Mouse (Mus musculus): Measurements from ENCODE around the gene Zswim8. TPM values are rescaled to one million over a fixed set of nuclear protein-coding genes. Genes with fewer than 3 reads are reported as not detected.

Gene Zswim8
- 33.2 and 33.9 TPM in 2 replicates for total RNA-seq (2012; rRNA removed)

- H3K27ac ChIP-seq (ENCODE audit: insufficient read depth, low read depth, low read length, poor library complexity, severe bottlenecking): no peak within 1 kb of the TSS
- TF ChIP-seq CHD2 (IDR thresholded peaks at IDR 0.05; ENCODE audit: low read depth, low read length) (no peak), ZC3H11A (IDR thresholded peaks at IDR 0.05; ENCODE audit: borderline replicate concordance, low read depth, low read length) (no peak), MAFK (IDR thresholded peaks at IDR 0.05; ENCODE audit: insufficient read depth, low read depth, low read length) (no peak), HCFC1 (IDR thresholded peaks at IDR 0.05; ENCODE audit: borderline replicate concordance, insufficient read depth, low read length) (peak; percentile 85), ZNF384 (IDR thresholded peaks at IDR 0.05; ENCODE audit: low read depth, low read length) (no peak)
- in situ Hi-C loops (cut with MboI; ENCODE audit: low sequenced_read_pairs in 2 of 2, unreplicated experiment in 2 of 2): no loop called here
Measured at GRCm38 (mm10) chr14:20707201-20708190, at the start of gene Zswim8. Gene Zswim8 (plus strand): TSS chr14:20707552.

GRCm38 (mm10) chr14:20658326-20658725 is 49.0 kb upstream of the Zswim8 start:
- H3K27ac ChIP-seq (ENCODE audit: insufficient read depth, low read depth, low read length, poor library complexity, severe bottlenecking): no peak overlapping the region
- no peak overlapping the region for H3K9ac ChIP-seq (ENCODE audit: insufficient read depth, low read depth, low read length, poor library complexity, severe bottlenecking)
- in situ Hi-C loops (cut with MboI; ENCODE audit: low sequenced_read_pairs in 2 of 2, unreplicated experiment in 2 of 2): loop anchor here in 1 of 2 experiments (5.0 kb wide), 1 partner anchor 81 kb away; no protein-coding TSS in a partner anchor
- DNase-seq (ENCODE audit: low read depth, low spot score): no peak
- no peaks in the 10 kb centered on the region for H3K9me3 ChIP-seq (ENCODE audit: control insufficient read depth, insufficient read depth, low read depth, low read length)
- no peaks in the 10 kb centered on the region for H3K36me3 ChIP-seq (ENCODE audit: control insufficient read depth, insufficient read depth, low read length, poor library complexity, severe bottlenecking)
- H3K4me1 ChIP-seq (ENCODE audit: control insufficient read depth in 2 of 2, insufficient read depth in 2 of 2, low read length in 2 of 2, poor library complexity in 1 of 2): peaks cover 0 to 11% of the 10 kb centered on the region in 2 experiments; a peak in 1 of 4 replicates
- no peak for TF ChIP-seq MAFK (IDR thresholded peaks at IDR 0.05; ENCODE audit: insufficient read depth, low read depth, low read length)
- no peak for TF ChIP-seq ZNF384 (IDR thresholded peaks at IDR 0.05; ENCODE audit: low read depth, low read length)
- no peak for TF ChIP-seq ZC3H11A (IDR thresholded peaks at IDR 0.05; ENCODE audit: borderline replicate concordance, low read depth, low read length)
- TF ChIP-seq CHD2 (IDR thresholded peaks at IDR 0.05; ENCODE audit: low read depth, low read length): no peak
- TF ChIP-seq HCFC1 (IDR thresholded peaks at IDR 0.05; ENCODE audit: borderline replicate concordance, insufficient read depth, low read length): no peak
- no peak overlapping the region for H3K4me3 ChIP-seq (ENCODE audit: insufficient read depth in 1 of 2, low read depth in 1 of 2, low read length in 2 of 2, poor library complexity in 1 of 2, severe bottlenecking in 1 of 2)

More at GRCm38 (mm10) chr14:20707201-20708190, at the start of gene Zswim8:
- Histone ChIP-seq H3K9ac (ENCODE audit: insufficient read depth, low read depth, low read length, poor library complexity, severe bottlenecking) (peak within 1 kb of the TSS; percentile 71), H3K4me1 (ENCODE audit: control insufficient read depth in 2 of 2, insufficient read depth in 2 of 2, low read length in 2 of 2, poor library complexity in 1 of 2) (no peaks in the 10 kb centered on the region; a peak in 1 of 4 replicates), H3K4me3 (ENCODE audit: insufficient read depth in 1 of 2, low read depth in 1 of 2, low read length in 2 of 2, poor library complexity in 1 of 2, severe bottlenecking in 1 of 2) (peak within 1 kb of the TSS; percentile 66 to 78), H3K36me3 (ENCODE audit: control insufficient read depth, insufficient read depth, low read length, poor library complexity, severe bottlenecking) (peaks cover 2% of the 10 kb centered on the region; the same call in 1 of the 2 replicates), H3K9me3 (ENCODE audit: control insufficient read depth, insufficient read depth, low read depth, low read length) (no peaks in the 10 kb centered on the region)
- no peak for DNase-seq (ENCODE audit: low read depth, low spot score)

GRCm38 (mm10) chr14:20658902-20659301 is 48.5 kb upstream of the Zswim8 start:
- Histone ChIP-seq H3K27ac (ENCODE audit: insufficient read depth, low read depth, low read length, poor library complexity, severe bottlenecking) (no peak overlapping the region), H3K9me3 (ENCODE audit: control insufficient read depth, insufficient read depth, low read depth, low read length) (no peaks in the 10 kb centered on the region), H3K4me3 (ENCODE audit: insufficient read depth in 1 of 2, low read depth in 1 of 2, low read length in 2 of 2, poor library complexity in 1 of 2, severe bottlenecking in 1 of 2) (no peak overlapping the region), H3K36me3 (ENCODE audit: control insufficient read depth, insufficient read depth, low read length, poor library complexity, severe bottlenecking) (no peaks in the 10 kb centered on the region), H3K9ac (ENCODE audit: insufficient read depth, low read depth, low read length, poor library complexity, severe bottlenecking) (no peak overlapping the region), H3K4me1 (ENCODE audit: control insufficient read depth in 2 of 2, insufficient read depth in 2 of 2, low read length in 2 of 2, poor library complexity in 1 of 2) (peaks cover 0 to 13% of the 10 kb centered on the region in 2 experiments; a peak in 1 of 4 replicates)
- TF ChIP-seq CHD2 (IDR thresholded peaks at IDR 0.05; ENCODE audit: low read depth, low read length) (no peak), ZC3H11A (IDR thresholded peaks at IDR 0.05; ENCODE audit: borderline replicate concordance, low read depth, low read length) (no peak), MAFK (IDR thresholded peaks at IDR 0.05; ENCODE audit: insufficient read depth, low read depth, low read length) (no peak), HCFC1 (IDR thresholded peaks at IDR 0.05; ENCODE audit: borderline replicate concordance, insufficient read depth, low read length) (no peak), ZNF384 (IDR thresholded peaks at IDR 0.05; ENCODE audit: low read depth, low read length) (no peak)
- no peak for DNase-seq (ENCODE audit: low read depth, low spot score)
- in situ Hi-C loops (cut with MboI; ENCODE audit: low sequenced_read_pairs in 2 of 2, unreplicated experiment in 2 of 2): loop anchor here in 1 of 2 experiments (5.0 kb wide), 1 partner anchor 82 kb away; no protein-coding TSS in a partner anchor

GRCm38 (mm10) chr14:20659687-20660086 is 47.7 kb upstream of the Zswim8 start:
- TF ChIP-seq HCFC1 (IDR thresholded peaks at IDR 0.05; ENCODE audit: borderline replicate concordance, insufficient read depth, low read length) (no peak), ZNF384 (IDR thresholded peaks at IDR 0.05; ENCODE audit: low read depth, low read length) (no peak)
- DNase-seq (ENCODE audit: low read depth, low spot score): no peak

More at GRCm38 (mm10) chr14:20659687-20660086, 47.7 kb upstream of the Zswim8 start:
- H3K27ac ChIP-seq (ENCODE audit: insufficient read depth, low read depth, low read length, poor library complexity, severe bottlenecking): no peak overlapping the region
- no peak overlapping the region for H3K9ac ChIP-seq (ENCODE audit: insufficient read depth, low read depth, low read length, poor library complexity, severe bottlenecking)
- no peaks in the 10 kb centered on the region for H3K9me3 ChIP-seq (ENCODE audit: control insufficient read depth, insufficient read depth, low read depth, low read length)
- in situ Hi-C loops (cut with MboI; ENCODE audit: low sequenced_read_pairs in 2 of 2, unreplicated experiment in 2 of 2): loop anchor here in 1 of 2 experiments (5.0 kb wide), 1 partner anchor 82 kb away; no protein-coding TSS in a partner anchor
- H3K4me1 ChIP-seq (ENCODE audit: control insufficient read depth in 2 of 2, insufficient read depth in 2 of 2, low read length in 2 of 2, poor library complexity in 1 of 2): peaks cover 0 to 19% of the 10 kb centered on the region in 2 experiments; a peak in 1 of 4 replicates
- no peak overlapping the region for H3K4me3 ChIP-seq (ENCODE audit: insufficient read depth in 1 of 2, low read depth in 1 of 2, low read length in 2 of 2, poor library complexity in 1 of 2, severe bottlenecking in 1 of 2)
- H3K36me3 ChIP-seq (ENCODE audit: control insufficient read depth, insufficient read depth, low read length, poor library complexity, severe bottlenecking): no peaks in the 10 kb centered on the region

Data from ES-E14 (cell line).